Mouse (Mus musculus): ENCODE results near the gene Pofut1.

Pofut1 gene

DNA sequence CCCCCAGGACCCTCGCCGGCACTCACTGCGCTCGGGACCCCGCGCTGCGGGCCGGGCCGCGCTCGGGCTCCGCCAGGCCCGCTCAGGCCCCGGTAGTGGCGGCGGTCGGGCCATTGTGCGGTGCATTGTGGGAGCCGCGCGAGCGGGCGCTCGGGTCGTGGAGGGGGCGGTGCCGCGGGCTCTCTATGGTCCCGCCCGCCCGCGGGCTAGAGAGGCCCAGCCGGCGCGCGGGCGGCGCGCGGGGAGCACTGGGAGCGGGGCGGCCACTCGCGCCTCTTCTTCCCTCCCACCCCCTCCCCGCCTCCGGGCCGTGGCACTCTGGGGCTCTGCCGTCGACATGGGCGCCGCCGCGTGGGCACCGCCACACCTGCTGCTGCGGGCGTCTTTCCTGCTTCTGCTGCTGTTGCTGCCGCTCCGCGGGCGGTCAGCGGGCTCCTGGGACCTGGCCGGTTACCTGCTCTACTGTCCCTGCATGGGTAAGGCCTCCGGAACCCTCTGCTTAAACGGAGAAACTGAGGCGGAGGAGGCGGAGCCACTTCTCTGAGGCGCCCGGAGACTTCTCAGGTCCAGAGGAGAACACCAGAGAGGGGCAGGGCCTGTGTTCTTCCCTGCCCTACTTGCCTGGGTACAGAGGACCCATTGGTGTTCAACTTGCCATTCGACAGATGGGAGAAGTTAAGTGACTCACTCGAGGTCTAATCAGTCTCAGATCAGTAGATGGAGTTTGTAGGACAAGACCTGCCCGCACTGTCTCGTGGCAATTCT, at the start of gene Pofut1, which contains the start of gene Plagl2:
TSS of gene Pofut1 (plus strand) at position 284 of the 765 bp plus-strand sequence.
TSS of gene Plagl2 (minus strand) at position 177 of the 765 bp plus-strand sequence.
- DNase-seq (ENCODE audit: low read depth): peak; percentile 94

DNA sequence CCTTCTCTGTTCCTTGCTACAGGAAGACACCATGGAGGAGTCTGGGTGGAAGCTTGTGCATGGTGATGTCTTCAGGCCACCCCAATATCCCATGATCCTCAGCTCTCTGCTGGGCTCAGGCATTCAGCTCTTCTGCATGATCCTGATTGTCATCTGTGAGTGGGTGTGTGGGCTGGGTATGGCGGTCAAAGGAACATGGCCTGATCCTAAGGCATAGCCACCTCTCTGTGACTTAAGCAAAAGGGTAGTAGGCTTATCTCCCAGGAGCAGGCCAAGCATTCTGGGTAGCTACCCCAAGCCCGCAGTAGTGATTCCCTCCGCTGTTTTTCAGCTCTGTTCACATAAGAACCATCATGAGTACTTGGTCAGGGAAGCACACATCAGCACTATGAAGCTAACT, 47.1 kb upstream of the Pofut1 start:
- no peak for DNase-seq (ENCODE audit: low read depth)

DNA sequence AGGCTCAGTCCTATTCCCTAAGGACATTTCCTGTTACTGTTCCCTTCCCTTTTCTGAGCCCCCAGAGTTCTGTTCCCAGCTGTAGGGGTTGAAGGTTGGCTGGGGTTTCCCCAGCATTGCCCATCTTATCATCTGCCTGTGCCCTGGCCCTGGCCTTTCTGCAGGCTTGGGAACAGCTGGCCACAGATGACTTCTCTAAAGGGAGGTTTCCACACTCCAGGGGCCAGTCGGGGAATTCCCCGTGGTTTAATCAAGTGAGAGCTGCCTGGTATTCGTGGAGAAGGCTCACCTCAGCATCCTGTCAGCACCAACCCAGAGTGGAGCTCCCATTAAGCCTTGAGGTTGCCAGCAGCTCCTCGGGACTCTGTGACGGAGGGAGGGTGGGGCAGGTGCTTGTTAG, 42.8 kb upstream of the Pofut1 start:
- peak; percentile 22 for DNase-seq (ENCODE audit: low read depth)

DNA sequence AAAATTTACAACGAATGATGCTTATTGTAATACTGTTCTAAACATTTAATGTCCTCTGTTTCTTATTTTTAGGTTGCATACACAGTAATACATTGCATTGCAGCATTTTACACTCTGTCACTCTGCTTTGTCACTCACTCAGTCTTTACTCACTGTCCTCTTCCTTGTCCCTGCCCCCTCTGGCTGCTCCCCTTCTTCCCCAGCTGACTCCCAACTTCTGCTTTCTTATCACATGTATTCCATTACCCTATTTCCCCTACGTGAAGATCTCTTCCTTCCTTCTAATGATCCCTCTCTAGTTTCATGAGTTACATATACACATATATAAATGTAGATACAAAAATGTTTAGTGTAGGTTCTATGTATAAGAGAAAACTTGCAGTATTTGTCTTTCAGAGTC, 42.2 kb upstream of the Pofut1 start:
- DNase-seq (ENCODE audit: low read depth): no peak

DNA sequence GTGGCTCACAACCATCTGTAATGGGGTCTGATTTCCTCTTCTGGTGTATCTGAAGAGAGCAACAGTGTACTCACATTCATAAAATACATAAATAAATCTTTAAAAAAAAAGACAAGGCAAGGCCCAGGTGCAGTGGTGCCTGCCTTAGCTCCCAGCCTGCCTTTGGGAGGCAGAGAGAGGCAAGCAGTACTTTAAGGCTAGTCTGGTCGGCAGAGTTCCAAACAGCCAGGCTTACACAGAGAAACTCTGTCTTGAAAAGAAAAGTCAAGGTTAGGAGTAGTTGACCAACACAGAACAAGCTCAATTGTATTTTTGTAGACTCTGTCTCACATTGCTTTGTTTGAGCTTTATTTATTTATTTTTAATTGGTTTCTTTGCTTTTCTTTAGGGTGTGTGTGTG, 38.6 kb upstream of the Pofut1 start:
- no peak for DNase-seq (ENCODE audit: low read depth)

GRCm38 (mm10) chr2:153208149-153208548, 33.2 kb upstream of the Pofut1 start:
- no peak for DNase-seq (ENCODE audit: low read depth)

GRCm38 (mm10) chr2:153209286-153209685, 32.0 kb upstream of the Pofut1 start:
- DNase-seq (ENCODE audit: low read depth): no peak

- peak; percentile 79 for DNase-seq (ENCODE audit: low read depth)
These were observed 29.9 kb upstream of the Pofut1 start for GRCm38 (mm10) chr2:153211451-153211850.

- DNase-seq (ENCODE audit: low read depth): no peak
These were observed 28.0 kb upstream of the Pofut1 start for GRCm38 (mm10) chr2:153213351-153213750.

DNA sequence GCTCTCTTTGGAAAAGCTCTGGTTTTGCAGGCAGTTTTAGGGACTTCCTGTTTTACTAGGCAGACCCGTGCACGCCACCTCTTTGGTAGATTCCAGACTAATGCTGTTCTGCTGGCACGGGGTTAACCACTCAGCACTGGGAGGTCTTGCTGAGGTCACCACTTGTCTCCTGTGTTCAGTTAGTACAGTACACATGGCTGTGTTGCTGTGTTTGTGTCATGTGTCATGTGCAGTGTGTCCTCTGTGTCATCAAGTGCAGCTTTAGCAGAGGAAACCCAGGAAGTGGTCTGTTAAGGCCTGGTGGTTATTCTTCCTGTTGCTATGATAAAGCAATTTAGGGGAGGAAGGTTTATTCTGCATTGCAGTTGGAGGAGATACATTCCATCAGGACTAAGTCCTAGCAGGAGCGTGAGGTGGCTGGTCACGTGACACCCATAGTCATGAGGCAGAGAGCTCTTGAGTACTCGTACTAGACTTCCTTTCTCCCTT, 26.5 kb upstream of the Pofut1 start:
- DNase-seq (ENCODE audit: low read depth): peak; percentile 83

DNA sequence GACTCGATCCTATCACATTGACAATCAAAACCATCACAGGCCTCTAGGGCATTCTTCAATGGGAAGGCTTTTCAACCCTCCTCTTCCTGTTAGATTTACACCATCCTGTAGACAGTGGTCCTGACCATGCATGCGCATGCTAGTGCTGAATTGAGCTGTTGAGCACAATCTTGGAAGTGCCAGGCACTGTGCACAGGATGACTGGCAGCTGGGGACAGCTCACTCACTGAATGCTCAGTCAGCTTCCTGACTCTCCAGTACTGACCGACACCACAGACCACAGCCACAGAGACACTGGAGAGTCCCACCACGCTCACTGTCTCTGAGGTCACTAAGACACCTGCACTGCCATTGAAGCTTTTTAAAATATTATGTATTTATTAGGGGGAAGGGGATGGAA, 25.9 kb upstream of the Pofut1 start:
- DNase-seq (ENCODE audit: low read depth): peak; percentile 73

- DNase-seq (ENCODE audit: low read depth): no peak
These were observed 23.4 kb upstream of the Pofut1 start for GRCm38 (mm10) chr2:153217826-153218340.

- DNase-seq (ENCODE audit: low read depth): no peak
These were observed 22.8 kb upstream of the Pofut1 start for GRCm38 (mm10) chr2:153218516-153218915.

DNA sequence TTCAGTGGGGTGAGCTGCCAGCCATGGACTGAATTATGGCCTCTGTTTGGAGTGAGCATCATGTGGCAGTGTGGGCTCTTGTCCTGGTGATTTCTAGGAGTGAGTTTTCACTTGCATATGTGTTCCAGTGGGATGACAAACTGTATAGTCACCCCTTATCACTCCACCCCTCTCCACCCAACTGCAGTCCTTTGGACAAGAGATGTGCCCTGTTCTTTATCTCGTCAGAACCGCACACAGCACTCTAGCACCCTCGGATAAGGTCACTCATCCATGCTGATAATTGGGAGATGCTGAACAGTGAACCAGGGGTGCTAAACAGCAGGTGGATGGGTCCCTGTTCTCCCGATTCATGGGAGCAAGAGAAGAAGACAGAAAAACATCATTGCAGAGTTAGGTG, 19.7 kb upstream of the Pofut1 start:
- no peak for DNase-seq (ENCODE audit: low read depth)

DNA sequence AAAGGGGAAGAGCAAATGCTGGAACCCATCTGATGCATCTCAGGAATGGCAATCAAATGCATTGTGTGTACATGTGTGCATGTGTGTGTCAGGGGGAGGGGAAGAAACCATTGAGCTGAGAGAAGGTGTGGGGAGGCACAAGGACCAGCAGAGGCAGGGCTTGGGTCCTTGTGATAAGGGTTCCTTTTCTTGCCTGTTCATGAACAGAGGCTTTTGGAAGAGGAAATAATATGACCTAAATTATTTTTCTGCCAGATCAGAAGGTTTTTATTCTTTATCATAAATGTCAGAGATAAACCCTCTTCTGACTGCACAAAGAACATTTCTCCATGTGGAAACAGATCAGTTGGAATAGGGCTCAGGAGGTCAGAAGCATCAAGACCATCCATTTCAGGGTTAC, 19.2 kb upstream of the Pofut1 start:
- DNase-seq (ENCODE audit: low read depth): no peak

DNA sequence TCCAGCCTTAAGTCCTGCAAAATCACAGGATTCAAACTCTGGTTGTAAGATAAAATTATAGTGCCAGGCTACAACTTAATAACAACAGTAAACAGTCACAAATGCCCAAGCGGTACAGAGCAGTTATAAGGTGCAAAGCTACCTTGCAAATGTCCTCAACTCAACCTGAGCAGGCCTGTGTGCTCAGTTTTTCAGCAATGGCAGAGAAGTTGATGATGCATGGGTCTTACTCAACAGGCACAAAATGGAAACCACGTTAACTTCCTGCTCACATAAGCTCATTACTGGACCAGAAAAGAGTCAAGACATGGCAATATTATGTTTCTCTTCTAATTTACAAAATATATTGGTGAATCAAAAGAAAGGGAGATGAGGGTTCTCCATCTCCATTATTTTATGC, 18.8 kb upstream of the Pofut1 start:
- peak; percentile 23 for DNase-seq (ENCODE audit: low read depth)

DNA sequence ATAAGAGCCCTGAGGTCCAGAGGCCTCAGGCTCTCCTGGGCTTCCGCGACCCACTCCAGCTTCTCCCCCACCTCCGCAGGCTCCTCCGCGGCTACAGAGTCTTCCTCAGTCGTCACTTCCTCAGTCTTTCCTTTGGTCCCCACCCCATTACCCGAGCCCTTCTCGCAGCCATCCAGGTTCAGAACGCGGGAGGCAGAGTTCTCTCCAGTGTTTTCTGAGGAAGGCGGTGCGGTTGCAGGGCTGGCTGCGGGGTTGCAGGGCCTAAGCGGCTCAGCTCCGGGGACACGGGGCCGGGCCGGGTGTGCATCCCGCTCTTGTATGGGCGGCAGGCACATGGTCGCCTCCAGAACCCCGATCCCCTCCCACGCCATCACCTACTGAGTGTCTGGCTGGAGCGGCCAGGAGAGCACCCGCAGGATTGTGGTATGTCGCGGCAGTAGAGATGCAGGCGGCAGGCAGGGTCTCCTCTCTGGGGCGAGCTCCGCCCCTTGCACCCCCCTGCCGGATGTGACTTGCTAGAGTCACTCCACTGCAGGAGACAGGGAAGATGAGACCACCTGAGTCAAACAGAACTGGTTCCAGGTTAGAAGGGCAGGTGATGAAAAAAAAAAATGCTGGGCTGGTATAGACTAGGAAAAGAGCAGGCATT, 16.3 kb upstream of the Pofut1 start, which contains the start of gene Tspyl3:
TSS of gene Tspyl3 (minus strand) at position 496 of the 649 bp plus-strand sequence.
- peak; percentile 80 for DNase-seq (ENCODE audit: low read depth)

DNA sequence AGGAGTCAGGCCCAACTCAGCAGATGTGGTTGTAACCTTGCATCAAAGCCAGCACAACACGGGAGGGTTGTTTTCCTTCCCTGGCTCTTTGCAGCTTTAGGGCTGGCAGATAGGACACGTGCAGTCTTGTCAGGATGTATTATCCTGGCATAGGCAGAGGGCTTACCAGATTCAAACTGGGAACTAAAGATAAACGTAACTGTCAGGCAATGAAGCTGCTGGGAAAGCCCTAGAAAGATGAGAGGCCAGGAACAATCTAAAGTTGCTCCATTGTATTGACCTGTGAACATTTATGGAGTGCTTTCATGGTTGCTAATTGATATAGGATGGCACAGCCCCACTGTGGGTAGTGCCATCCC, 15.8 kb upstream of the Pofut1 start:
- DNase-seq (ENCODE audit: low read depth): no peak

GRCm38 (mm10) chr2:153227959-153228358, 13.4 kb upstream of the Pofut1 start:
- DNase-seq (ENCODE audit: low read depth): peak; percentile 29

- no peak for DNase-seq (ENCODE audit: low read depth)
These were observed 12.8 kb upstream of the Pofut1 start for GRCm38 (mm10) chr2:153228523-153228922.

- DNase-seq (ENCODE audit: low read depth): peak; percentile 55
These were observed 4.1 kb upstream of the Pofut1 start for GRCm38 (mm10) chr2:153237193-153237592.

DNA sequence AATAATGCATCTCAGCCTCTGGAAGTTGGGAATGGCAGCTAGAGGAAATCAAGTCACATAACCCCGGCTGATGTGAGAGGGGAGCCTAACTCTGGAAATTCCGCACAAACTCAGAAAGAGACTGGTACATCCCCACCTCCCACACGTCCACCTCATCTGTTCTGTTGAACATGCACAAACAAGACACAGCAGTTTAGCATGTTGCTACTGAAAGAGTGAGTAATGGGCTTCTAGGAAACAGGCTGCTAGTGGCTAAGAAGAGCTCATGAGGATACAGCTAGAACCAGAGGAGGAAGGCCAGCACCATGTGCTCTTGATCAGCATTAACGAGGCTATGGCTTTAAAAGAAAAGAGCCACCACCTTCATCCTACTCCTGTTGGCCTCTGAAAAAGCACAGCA, 3.4 kb upstream of the Pofut1 start:
- DNase-seq (ENCODE audit: low read depth): peak; percentile 61

- DNase-seq (ENCODE audit: low read depth): no peak
These were observed 2.9 kb upstream of the Pofut1 start for GRCm38 (mm10) chr2:153238406-153238805.

Data from induced T-regulatory cell, adult 2 months (primary cell).